Mouse (Mus musculus): ENCODE results near the gene Serf2.

Gene Serf2

DNA sequence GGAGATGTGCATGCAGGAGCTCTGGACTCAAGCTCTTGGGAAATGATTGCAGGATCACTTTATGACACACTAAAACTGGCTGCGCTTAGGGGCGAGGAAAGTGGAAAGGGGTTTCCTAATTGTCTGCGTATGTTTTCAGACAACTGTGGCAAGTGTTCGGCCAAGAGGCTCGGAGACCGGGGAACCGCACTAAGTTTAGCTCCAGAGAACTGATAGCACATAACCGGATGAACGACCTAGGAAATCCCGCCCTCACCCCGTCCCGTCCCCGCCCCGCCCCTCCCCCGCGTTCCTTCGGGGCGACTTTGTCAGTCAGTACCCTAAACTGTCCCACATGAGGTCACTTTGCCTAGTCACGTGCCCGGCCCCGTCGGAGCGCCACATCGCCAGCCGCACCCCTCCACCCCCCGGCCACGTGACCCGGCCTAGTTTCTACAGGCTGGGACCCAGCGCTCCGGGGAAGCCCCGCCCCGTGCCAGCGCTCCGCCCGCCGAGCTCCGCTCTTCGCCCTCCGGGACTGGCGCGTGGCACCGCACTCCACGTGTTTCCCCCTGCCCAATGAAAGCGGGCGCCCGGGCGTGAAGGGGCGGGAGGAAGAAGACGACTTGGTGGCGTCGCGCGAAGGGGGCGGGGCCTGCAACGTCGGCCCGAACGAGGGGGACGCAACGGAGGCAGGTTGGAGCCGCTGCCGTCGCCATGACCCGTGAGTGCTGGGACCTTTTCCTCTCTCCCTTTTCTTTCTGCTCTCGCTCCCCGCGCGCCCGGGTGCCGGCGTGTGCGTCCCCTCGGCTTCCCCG lies at the start of gene Serf2:
Serf2 (plus strand) TSS at position 457 of the 797 bp plus-strand sequence.
- peak; percentile 100 for DNase-seq (ENCODE audit: low spot score in 2 of 2)

DNA sequence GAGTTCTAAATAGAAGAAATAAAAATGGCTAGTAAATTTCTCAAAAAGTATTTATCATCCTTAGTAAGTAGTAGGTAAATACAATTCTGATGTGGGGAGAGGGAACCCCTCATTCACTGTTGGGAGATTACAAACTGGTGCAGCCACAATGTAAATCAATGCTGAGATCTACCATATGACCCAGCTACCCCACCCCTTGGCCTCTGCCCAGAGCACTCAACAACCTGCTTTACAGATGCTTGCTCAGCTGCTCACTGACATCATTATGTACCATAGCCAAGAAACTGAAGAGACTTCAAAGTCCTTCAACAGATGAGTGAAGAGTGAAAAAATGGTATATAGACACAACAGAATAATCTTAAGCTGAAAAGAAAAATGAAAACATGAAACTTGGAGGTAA lies 45.7 kb upstream of the Serf2 start:
- no peak for DNase-seq (ENCODE audit: low spot score in 2 of 2)

DNA sequence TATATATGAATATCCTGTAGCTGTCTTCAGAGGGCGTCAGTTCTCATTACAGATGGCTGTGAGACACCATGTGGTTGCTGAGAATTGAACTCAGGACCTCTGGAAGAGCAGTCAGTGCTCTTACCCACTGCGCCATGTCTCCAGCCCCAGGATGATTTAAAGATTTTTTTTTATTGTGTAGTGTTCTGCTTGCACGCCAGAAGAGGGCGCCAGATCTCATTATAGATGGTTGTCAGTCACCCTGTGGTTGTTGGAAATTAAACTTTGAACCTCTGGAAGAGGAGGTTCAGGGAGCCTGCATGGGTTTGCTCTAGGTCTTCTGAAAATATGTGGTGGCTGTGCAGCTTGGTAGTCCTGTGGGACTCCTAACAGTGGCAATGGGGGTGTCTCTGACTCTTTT lies 40.8 kb upstream of the Serf2 start:
- peak; percentile 41 to 71 for DNase-seq (ENCODE audit: low spot score in 2 of 2)

DNA sequence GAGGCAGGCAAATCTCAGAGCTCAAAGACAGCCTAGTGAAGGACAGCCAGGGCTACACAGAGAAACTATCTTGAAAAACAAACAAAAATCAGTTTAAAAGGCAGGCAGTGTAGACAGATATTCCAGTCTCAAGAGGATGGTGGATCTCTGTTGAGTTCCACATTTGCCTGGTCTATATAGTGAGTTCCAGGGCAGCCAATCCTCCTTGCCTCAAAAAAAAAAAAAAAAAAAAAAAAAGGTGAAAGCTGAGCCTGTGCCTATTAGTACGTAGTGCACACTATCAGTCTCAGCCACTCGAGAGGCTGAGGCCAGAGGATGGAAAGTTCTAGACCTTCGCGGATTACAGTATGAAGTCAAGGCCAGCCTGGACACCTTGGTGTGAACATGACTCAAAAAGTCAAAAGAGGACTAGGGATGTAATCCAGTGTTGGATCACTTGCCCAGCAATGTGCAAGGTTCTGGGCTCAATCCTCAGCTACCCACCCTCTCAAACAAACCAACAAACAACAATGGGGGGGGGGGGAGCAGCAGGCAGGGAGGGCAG lies 36.1 kb upstream of the Serf2 start:
- DNase-seq (ENCODE audit: low spot score in 2 of 2), result no peak

DNA sequence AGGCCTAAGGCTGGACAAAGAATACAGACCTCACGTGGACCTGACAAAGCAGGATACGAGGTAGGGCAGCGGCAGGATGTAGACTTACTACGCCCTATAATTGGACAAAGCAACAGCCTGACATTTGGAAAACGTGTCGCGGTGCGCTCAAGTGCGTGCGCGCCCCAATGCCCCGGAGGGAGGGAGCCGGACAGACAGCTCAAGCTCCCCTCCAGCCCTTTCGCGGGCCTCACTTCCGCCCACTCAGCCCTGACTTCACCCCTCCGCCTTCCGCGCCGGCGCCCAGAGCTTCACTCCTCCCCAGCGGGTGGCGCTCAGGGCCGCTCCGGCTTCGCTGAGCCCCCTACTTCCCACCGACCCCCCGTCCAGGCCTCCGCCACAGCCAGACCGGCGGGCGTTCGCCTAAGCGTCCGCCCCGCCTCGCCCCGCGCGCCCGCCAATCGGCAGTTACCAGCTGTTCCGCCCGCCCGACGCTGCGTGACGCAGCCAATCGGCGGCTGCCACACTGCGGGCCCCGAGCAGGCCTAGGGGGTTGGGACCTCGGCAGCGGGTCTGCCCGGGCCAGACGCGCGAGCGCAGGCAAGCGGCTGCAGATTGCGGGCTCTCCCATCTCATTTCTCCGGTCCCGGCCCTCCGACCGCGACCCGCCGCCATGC lies 35.5 kb upstream of the Serf2 start, which contains the start of the genes Pdia3 and Catsper2:
Pdia3 (plus strand) TSS at position 389 of the 656 bp plus-strand sequence.
Catsper2 (minus strand) TSS at position 406 of the 656 bp plus-strand sequence.
- peak; percentile 91 to 92 for DNase-seq (ENCODE audit: low spot score in 2 of 2)

DNA sequence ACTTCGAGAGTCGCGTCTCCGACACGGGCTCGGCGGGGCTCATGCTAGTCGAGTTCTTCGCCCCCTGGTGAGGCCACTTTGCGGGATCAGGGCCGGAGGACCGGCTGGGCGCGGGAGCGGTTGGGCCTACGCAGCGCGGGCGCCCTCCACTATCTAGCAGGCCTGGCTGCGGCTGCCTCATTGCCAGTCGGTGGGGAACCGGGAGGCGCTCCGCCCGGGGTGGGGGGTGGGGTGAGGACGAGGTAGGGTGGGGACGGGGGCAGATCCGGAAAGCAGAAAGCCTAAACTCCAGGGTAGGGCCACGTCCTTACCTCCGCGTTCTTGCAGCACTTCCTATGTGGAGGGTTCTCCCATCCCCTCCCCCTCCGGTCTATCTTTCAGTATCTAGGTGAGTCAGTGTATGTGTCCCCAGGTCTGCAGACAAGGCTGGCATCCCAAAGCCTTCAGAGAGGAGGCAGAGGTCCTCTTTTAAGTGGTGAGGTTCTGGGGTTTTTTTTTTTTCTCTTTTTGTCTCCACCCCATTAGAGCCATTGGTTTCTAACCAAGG lies 34.8 kb upstream of the Serf2 start:
- DNase-seq (ENCODE audit: low spot score in 2 of 2), result peak; percentile 43 to 50

DNA sequence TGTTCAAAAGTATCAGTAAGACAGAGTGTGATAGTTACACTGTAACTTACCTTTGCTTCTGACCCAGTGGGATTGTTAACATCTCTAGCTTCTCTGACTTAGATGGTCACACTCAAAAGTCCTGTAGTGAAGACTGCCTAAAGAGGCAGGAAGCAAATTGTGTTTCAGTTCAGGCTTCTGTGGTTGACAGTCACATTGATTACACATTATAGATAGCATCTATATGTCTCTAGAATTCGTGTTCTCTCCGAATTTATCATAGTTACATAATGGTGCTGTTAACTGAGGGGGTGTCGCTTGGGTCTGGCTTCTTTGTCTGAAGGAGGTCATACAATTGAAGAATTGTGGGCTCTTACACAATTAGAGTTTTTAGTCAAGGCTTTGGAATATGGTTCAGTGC lies 33.9 kb upstream of the Serf2 start:
- no peak for DNase-seq (ENCODE audit: low spot score in 2 of 2)

DNA sequence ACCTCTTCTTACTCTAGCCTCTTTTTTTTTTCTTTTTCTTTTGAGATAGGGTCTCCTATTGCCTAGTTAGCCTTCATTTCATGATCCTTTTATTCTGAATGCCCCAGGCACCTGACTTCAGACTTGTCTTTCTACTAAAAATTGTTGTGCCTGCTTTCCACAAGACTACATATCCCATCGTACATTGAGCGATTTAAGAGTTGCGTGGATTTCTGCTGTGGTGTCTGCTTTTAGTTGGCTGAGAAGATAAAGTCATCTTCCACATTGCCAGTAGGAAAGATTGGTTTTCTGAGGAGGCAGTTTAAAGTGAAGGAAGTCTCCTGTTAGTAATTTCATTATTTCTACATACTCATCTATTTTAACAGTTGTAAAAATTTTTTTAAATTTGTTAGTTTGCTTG lies 33.4 kb upstream of the Serf2 start:
- no peak for DNase-seq (ENCODE audit: low spot score in 2 of 2)

DNA sequence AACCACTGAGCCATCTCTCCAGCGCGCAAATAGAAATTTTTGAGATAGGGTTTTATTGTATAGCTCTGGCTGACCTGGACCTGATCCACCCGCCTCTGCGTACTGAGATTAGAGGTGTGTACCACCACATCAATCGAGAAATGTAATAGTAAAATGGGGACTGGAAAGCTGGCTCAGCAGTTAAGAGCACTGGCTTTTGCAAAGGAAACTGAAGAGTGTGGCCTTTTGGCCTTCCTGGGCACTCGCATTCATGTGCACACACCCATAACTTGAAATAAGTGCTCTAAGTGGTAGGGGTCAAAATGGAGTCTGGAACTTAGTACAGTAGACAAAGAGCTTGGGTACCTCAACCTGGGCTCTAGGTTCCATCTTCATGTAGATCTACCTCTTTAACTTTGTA lies 32.6 kb upstream of the Serf2 start:
- DNase-seq (ENCODE audit: low spot score in 2 of 2), result no peak

DNA sequence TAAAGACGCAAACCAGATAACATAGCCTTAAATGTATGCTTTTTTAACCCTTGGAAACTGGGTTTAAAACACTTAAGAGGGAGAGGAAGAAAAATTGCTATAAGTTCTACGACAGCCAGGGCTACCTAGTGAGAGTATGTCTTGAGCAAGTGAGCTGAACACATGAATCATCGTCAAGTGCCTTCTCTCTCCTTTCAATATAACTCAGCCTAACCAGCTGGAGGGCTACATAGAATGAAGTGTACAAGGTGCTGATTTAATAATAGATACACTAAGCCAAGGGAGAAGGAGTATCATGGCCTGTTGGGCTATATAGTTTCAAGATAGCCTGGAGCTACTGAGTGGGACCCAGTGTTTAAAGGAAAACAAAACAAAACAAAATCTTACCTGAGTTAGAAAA lies 30.5 kb upstream of the Serf2 start:
- no peak for DNase-seq (ENCODE audit: low spot score in 2 of 2)

DNA sequence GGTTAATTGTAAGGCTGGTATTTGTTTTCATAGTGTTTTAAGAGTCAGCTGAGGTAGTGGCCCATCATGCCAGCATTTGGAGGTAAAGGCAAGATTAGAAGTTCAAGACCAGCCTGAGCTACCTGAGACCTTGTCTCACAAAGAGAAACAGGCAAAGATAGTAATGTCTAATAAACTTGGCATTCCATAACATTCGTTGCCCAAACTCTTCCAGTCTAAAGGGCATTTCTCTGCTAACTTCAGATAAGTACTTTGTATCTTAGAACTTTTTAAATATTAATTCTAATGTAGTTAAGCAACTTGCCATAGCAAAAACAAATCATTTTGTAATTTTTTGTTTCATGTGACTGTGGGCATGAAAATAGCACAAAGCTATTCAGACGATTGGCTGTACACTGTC lies 25.8 kb upstream of the Serf2 start:
- DNase-seq (ENCODE audit: low spot score in 2 of 2), result no peak

DNA sequence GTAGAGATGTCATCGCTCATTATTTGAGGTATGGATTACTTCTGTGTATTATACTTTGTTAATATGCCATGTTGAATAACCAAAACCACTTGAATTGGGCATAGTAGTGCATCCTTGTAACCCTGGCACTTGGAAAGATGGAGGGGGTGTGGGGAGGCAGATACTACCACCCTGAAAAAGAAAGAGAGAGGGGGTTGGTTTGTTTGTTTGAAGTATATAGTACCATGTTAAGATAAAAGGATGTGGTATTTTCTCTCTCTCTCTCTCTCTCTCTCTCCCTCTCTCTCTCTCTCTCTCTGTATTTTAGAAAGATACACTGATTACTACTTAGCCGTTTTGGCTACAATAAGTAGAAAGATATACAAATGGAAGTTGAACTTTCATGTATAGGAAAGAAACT lies 23.1 kb upstream of the Serf2 start:
- no peak for DNase-seq (ENCODE audit: low spot score in 2 of 2)

DNA sequence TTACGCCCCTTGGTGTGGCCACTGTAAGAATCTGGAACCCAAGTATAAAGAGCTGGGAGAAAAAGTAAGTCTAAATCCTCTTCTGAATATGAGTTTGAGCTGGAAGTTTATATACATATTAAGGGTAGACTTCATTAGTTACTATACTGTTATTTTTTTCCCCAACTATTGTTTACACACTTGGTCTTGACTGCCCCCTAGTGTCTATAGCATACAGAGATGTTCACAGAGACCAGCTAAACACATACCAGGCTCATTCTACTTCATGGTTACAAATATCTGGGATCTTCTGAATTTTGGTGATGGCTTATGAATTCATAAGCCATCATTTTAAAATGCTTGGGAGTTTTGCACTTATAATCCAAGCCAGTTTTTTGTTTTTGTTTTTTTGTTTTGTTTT lies 14.1 kb upstream of the Serf2 start:
- DNase-seq (ENCODE audit: low spot score in 2 of 2), result no peak

DNA sequence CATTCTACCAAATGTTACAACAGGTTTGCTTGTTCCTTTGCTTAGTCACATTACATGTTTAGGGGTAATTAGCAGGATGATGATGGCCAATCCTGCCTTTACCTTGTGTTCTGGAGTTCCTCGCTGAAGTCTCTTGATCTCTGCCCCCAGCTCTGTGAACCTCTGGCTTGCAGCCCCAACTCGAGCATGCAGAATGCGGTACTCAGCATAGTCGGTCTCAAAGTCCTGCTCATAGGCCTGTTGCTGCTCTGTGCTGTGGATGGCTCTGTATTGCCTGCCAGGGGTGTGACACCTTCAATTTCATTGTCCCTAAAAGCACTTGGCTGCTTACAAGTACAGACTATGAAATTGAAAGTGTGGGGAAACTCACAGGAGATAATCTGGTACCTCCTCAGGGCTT lies 9.2 kb upstream of the Serf2 start:
- no peak for DNase-seq (ENCODE audit: low spot score in 2 of 2)

DNA sequence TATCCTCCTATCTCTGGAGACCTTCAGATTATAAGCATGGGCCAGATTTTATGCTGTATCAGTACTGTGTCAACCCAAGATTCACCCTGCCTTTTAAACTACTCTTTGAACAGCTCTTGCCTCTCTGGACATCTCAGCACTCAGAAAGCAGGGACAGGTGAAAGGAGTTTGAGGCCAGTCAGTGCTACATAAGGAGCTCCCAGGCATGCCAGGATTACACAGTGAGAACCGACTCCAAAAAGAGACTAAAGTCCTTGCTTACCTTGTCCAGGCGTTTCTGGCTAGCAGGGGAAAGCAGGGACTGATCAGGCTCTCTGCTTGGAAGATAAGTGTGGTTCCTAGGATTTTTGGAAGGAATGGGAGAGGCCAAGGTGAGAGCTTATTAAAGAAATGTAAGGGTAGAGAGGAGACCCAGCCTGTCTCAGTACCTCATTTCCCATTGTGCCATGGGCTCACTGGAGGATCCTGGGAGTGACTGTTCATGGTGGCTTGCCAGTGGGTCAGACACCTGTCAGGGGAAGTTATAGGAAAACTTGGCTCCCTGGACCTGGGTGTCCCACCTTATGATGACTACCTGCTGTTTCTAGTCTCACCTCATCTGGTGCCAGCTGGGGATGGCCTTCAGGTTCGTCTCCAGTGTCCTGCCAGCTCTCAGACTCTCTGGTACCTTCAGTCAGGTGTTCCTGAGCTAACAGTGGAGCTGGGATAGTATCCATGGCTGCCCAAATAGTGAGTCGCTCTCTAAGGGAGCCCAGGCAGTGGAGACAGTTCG lies 8.0 kb upstream of the Serf2 start:
- DNase-seq (ENCODE audit: low spot score in 2 of 2), result no peak

DNA sequence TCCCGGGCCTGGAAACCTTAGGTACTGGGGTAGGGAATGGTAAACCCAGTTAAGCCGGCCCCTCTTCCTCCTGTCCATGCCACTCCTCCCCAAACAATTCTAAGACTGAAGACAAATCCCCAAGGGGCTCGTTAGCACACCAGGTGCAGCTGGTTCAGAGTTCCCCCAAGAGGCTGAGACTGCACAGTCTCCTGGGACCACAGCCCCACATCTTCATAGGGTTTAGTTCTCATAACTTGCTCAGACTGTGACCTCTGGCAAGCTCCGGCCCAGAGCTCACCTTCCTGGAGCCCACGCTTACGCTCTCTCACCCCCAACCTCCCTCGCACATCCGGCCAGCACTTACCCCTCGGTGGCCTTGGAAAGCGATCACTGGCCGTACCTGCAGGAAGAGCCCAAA lies 7.2 kb upstream of the Serf2 start:
- DNase-seq (ENCODE audit: low spot score in 2 of 2), result peak in 1 of 2 experiments; percentile 66

DNA sequence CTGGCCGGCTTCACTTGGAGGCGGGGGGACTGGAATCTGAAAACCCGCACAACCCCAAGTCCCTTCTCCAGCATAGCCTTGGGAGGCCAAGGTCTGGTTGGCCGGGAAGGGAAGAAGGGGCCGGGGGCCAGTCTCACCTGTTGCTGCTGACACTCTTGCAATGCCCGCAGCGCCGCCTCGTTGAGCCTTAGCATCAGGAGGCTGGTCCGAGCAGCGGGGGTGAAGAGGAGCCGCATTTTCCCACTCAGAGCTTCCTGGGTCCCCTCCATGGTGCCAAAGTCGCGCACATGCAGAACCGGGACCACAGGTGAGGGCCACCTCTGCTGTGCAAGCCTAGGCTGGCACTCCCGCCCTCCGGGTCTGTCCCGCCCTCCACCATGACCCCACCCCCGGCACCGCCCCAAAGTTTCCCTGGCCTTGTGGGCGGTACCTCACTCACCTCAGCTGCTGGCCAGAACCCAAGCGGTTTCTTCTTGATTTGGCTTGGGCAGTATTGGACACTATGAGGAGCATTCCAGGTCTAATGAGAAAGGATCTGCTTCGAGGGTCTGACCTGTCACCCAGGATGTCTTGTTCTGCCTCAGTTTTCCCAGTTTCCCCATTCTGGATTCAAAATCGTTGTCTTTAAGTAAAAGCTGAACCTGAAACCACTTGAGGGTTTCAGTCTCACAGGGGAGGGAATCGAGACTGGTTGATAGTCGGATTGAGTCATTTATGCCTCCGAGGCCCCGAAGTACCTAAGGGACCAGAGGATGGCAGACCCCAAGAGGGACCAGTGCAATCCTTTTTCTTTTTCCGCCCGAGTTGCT lies 6.5 kb upstream of the Serf2 start:
- DNase-seq (ENCODE audit: low spot score in 2 of 2), result peak; percentile 70 to 74

DNA sequence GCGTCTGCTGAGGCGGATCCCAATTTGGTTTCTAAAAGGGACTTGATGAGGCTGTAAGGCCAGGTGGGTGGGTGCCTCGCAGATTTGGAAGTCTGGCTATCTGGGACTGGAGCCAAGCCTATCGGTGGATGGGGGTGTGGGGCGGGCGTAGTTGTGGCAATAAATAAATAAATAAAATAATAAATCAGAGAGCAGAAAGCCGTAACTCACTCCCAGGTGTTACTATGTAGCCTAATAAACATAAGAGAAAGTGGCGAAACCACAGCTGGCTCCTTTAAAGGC lies 6.0 kb upstream of the Serf2 start:
- DNase-seq (ENCODE audit: low spot score in 2 of 2), result no peak

DNA sequence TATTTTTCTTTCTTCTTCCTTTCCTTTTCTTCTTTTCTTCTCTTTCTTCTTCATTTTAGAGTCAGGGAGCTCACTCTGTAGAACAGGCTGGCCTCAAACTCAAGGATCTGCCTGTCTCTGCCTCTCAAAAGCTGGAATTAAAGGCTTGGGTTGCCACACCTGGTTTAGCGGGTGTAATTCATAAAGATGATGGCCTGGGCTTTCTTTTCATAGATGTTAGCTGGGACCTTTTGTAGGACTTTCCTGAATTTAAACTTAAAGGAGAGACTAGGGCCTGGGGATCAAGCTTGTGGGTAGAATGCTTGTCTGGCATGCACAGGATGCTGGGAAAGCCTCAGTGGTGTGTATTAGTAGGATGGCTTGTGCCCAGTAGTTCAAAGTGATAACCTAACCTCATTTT lies 4.8 kb upstream of the Serf2 start, which contains the start of gene Ell3:
Ell3 (minus strand) TSS at position 101 of the 400 bp plus-strand sequence.
- DNase-seq (ENCODE audit: low spot score in 2 of 2), result no peak

DNA sequence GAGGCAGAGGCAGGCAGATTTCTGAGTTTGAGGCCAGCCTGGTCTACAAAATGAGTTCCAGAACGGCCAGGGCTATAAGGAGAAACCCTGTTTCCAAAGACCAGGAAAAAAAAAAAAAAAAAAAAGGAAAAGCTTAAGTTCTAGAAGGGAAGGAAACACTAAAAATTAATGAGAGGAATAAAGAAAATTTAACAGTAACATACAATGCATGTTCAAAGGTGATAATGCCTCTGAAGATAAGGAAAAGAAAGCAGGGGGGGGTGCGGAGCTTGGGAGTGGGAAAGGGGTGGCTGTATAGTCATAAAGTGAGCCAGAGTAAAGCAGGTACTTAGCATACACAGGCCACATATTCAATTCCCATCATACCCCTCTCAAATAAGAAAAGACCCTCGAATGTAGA lies 3.9 kb upstream of the Serf2 start:
- DNase-seq (ENCODE audit: low spot score in 2 of 2), result no peak

DNA sequence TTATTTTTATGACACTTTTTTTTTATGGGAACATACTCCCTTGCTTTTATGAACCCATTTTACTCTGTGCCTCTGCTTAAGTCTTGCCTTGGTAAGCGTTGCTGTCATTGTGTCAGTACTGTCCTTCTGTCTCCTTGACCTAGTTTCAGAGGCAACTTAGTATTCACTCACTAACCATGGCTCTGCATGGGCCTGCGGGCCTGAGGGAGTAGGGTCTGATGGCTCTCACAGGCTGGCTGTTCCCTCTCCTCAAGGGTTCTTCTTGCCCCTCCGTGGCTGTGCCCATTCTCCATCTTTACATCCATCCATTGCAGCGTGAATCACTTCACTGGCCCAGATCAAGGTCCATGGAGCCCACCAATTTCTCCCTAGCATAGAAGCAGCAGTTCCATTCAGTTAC lies 2.5 kb upstream of the Serf2 start:
- no peak for DNase-seq (ENCODE audit: low spot score in 2 of 2)

Data from natural killer cell, adult 2 months (primary cell).